Mouse (Mus musculus) limb, embryonic 10.5 days (tissue): Measurements from ENCODE around the gene Cdkal1. TPM values are rescaled to one million over a fixed set of nuclear protein-coding genes. Genes with fewer than 3 reads are reported as not detected.

Experiments used
- DNase-seq: peaks from one replicate; pipeline ENCODE4 v3.0.0-alpha.2; 2017; ENCODE audit warnings: low spot score
- H3K27ac ChIP-seq: fragments of 300-500 bp; sonication (generic); 2 replicates; pipeline ENCODE4 v1.5.1; 2016; ENCODE audit warnings: mild to moderate bottlenecking
- H3K27me3 ChIP-seq: fragments of 300-500 bp; sonication (generic); 2 replicates; pipeline ENCODE4 v1.6.1; 2016; ENCODE audit warnings: low read depth, mild to moderate bottlenecking; ENCODE audit not compliant: poor library complexity, severe bottlenecking
- H3K36me3 ChIP-seq: fragments of 300-500 bp; sonication (generic); 2 replicates; pipeline ENCODE4 v1.6.1; 2016; ENCODE audit warnings: mild to moderate bottlenecking, moderate library complexity
- H3K4me1 ChIP-seq: fragments of 300-500 bp; sonication (generic); 2 replicates; pipeline ENCODE4 v1.6.1; 2016
- H3K4me3 ChIP-seq: fragments of 300-500 bp; sonication (generic); 2 replicates; pipeline ENCODE4 v1.5.1; 2016; ENCODE audit warnings: mild to moderate bottlenecking, moderate library complexity
- H3K9me3 ChIP-seq: fragments of 300-500 bp; sonication (generic); replicated peaks from 2 replicates; pipeline ENCODE4 v1.6.1; 2016; ENCODE audit warnings: mild to moderate bottlenecking
- WGBS: fragments of 180-500 bp; shearing (Covaris S2); methylation state at CpG from one replicate; pipeline ENCODE4 v1.1.7; 2016; 5-methylcytosine and 5-hydroxymethylcytosine counted together
- polyA plus RNA-seq: library from polyadenylated mRNA; unstranded; fragments of >200 nt; fragmentation: Nextera tagmentation; extraction: Ambion mirVana; gene quantifications from 2 replicates; pipeline ENCODE4 v1.2.1, GENCODE M21; 2016

Gene Cdkal1
- polyA plus RNA-seq, 1 experiment from 2014 or later: 34.8 TPM

DNA sequence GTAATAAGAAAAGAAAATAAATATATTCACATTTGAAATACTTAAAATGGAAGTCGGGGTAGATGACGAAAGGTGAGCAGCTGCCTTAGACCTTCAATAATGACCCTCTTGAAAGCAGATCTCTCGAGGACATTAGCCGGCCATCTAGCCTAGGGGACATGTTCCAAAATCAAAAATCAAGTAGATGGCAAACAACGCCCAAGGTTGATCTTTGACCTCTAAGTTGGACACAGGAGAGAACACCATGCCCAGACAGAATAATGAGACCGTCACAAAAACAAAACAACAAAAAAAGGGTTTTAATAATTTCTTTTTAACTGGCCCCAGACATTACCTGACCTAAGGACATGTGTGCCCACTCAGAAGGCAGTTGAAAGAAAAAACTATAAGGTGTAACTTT lies 103.4 kb downstream of the Cdkal1 start:
- H3K4me1 ChIP-seq: peaks cover 5% of the 10 kb centered on the region
- WGBS: 87% methylated on average over 6 of the region's 6 CpGs
- no peak overlapping the region for H3K27ac ChIP-seq
- no peak for DNase-seq
- H3K36me3 ChIP-seq: no peaks in the 10 kb centered on the region; the same call in 1 of the 2 replicates
- no peak overlapping the region for H3K4me3 ChIP-seq
- H3K27me3 ChIP-seq: no peaks in the 10 kb centered on the region
- H3K9me3 ChIP-seq: no peaks in the 10 kb centered on the region

GRCm38 (mm10) chr13:29751201-29751600 lies 104.3 kb downstream of the Cdkal1 start:
- H3K4me3 ChIP-seq: no peak overlapping the region
- H3K4me1 ChIP-seq: peaks cover 13% of the 10 kb centered on the region
- DNase-seq: no peak
- no peaks in the 10 kb centered on the region for H3K27me3 ChIP-seq
- WGBS: over 99% methylated on average over 5 of the region's 5 CpGs
- no peaks in the 10 kb centered on the region; the same call in 1 of the 2 replicates for H3K36me3 ChIP-seq
- H3K27ac ChIP-seq: no peak overlapping the region
- no peaks in the 10 kb centered on the region for H3K9me3 ChIP-seq

DNA sequence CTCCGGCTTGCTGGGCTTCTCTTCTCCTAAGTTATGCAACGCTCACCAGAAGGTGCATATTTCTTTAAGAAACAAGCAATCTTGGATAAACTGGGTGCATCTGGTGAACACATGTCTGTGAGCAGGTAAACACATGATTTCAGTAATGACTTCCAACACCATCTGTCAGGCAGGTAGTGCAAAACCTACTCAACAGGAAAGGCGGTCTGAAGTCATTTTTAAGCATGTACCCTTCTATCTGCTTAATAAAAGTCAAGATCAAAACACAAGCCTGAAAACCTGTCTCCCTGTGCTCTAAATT lies 108.2 kb downstream of the Cdkal1 start:
- no peaks in the 10 kb centered on the region for H3K9me3 ChIP-seq
- no peak overlapping the region for H3K4me3 ChIP-seq
- no peak for DNase-seq
- H3K27ac ChIP-seq: peak overlapping the region; percentile 64; the same call in 1 of the 2 replicates
- WGBS: 72% methylated on average over 3 of the region's 3 CpGs
- H3K36me3 ChIP-seq: no peaks in the 10 kb centered on the region; the same call in 1 of the 2 replicates
- no peaks in the 10 kb centered on the region for H3K27me3 ChIP-seq
- peaks cover 27% of the 10 kb centered on the region for H3K4me1 ChIP-seq

DNA sequence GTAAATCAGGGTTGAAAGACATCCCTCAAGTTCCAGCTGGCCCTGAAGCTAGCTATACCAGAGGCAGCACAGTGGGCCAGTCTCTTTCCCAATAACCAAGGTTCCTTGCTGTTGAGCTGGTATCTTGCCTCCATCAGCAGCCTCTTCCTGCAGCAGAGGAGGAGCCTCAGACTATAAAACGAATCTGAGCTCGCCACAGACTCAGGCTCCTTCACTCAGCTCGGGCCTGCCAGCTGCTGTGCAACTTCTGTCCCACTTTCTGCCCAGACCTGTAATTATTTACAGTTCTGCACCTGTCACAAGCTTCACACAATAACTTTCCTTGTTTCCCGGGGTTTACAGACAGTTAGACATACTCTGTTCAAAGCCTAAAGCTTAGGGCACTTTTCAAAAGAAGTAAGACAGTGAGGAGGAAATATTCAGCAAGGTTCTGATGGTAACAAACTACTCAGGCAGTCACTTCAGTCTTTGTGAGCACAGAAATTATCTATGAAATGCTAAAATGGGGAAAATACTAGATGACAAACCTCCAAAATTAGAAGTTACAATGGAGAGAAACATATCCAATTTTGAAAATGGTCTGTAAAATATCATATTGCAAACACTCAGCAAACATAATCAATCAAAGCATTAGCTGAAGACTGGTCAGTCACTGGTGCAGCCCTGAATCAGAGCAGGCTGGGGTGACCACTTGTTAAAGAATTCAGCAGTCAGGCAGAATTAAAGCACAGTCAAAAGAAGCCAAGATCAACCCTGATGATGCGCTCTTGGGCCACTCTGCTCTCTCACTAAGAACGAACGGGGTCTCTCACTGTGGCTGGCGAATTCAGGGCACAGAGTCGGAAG lies 108.8 kb downstream of the Cdkal1 start:
- peak overlapping the region; percentile 64; the same call in 1 of the 2 replicates for H3K27ac ChIP-seq
- H3K4me3 ChIP-seq: no peak overlapping the region
- WGBS: 60% methylated on average over 9 of the region's 9 CpGs
- no peaks in the 10 kb centered on the region for H3K27me3 ChIP-seq
- no peaks in the 10 kb centered on the region; the same call in 1 of the 2 replicates for H3K36me3 ChIP-seq
- no peak for DNase-seq
- peaks cover 27% of the 10 kb centered on the region for H3K4me1 ChIP-seq
- H3K9me3 ChIP-seq: no peaks in the 10 kb centered on the region

GRCm38 (mm10) chr13:29745073-29745472 lies 110.4 kb downstream of the Cdkal1 start:
- 89% methylated on average over 2 of the region's 2 CpGs for WGBS
- no peaks in the 10 kb centered on the region for H3K9me3 ChIP-seq
- no peaks in the 10 kb centered on the region for H3K36me3 ChIP-seq
- DNase-seq: no peak
- no peaks in the 10 kb centered on the region for H3K27me3 ChIP-seq
- no peak overlapping the region for H3K4me3 ChIP-seq
- no peak overlapping the region for H3K27ac ChIP-seq
- peaks cover 27% of the 10 kb centered on the region for H3K4me1 ChIP-seq

DNA sequence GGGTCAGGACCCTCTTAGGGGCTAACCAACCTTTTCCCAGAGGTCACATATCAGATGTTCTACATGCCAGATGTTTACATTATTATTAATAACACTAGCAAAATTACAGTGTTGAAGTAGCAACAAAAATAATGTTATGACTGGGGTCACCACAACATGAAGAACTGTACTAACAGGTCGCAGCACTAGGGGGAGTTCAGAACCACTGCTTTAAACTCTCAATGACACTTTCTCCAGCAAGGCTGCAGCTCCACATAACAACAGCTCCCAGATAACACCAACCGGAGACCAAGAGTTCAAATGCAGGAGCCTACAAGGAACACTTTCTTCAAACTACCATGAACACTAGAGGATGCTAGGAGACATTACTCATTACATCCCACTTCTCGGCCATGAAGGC lies 111.3 kb downstream of the Cdkal1 start:
- Histone ChIP-seq H3K9me3 (no peaks in the 10 kb centered on the region), H3K36me3 (no peaks in the 10 kb centered on the region), H3K4me1 (peaks cover 27% of the 10 kb centered on the region), H3K27ac (no peak overlapping the region), H3K27me3 (no peaks in the 10 kb centered on the region), H3K4me3 (no peak overlapping the region)
- WGBS: 86% methylated on average over 3 of the region's 3 CpGs
- DNase-seq: no peak

DNA sequence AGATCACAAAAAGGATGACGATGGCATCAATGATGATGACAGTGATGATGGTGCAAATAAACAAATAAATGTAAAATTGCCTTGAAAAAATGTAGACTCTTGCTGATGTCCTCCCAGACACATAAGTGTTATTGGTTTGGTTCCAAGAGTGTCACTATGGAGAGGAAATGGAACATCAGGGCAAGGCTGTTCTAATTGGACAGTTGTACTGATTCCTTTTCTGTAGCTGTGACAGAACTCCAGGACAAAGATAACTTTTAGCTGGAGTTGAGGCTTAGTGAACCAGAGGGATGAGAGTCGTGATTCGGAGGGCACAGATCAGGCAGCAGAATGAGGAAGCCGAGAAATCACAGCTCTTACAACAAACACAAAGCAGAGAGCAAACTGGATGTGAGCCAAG lies 111.7 kb downstream of the Cdkal1 start:
- Histone ChIP-seq H3K27ac (no peak overlapping the region), H3K36me3 (no peaks in the 10 kb centered on the region), H3K4me1 (peaks cover 27% of the 10 kb centered on the region), H3K27me3 (no peaks in the 10 kb centered on the region), H3K4me3 (no peak overlapping the region), H3K9me3 (no peaks in the 10 kb centered on the region)
- no peak for DNase-seq
- 90% methylated on average over 4 of the region's 4 CpGs for WGBS

DNA sequence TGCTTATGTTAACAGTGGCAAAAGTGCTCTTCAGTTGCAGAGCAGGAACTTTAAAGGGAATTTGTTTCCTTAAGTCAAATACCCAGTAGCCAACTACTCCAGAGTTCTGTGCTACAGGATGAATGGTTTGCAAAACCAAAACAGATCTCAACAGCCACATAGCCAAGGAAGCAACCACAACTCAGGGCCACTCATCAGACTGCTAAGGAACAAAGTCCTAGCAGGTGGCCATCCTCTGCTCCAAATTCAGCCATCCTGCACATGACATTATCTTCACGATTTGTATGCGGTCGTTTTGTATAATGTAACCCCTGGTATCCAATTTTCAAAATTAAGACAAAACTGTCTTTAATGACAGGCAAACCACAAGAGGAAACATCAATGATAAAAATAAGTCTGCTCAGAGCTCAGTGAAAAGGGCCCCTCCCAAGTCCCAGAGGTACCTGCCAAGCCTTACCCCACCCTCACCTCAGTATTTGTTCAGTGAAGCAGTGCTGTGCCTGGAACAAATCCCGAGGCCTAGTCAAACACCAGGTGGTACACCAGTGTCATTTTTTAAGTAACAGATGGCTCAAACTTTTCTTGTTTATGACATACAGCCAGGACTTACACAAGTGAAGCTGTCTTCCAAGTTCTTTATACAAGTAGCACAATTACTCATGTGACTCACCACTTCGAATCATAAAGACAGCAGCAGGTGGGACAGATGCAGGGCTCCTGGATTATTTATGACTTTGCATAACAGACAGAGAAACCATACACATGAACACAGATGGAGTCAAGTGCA lies 117.6 kb downstream of the Cdkal1 start:
- no peak overlapping the region for H3K27ac ChIP-seq
- H3K27me3 ChIP-seq: no peaks in the 10 kb centered on the region
- H3K4me3 ChIP-seq: no peak overlapping the region
- H3K4me1 ChIP-seq: no peaks in the 10 kb centered on the region
- no peak for DNase-seq
- H3K36me3 ChIP-seq: no peaks in the 10 kb centered on the region
- WGBS: 93% methylated on average over 5 of the region's 5 CpGs
- H3K9me3 ChIP-seq: no peaks in the 10 kb centered on the region

GRCm38 (mm10) chr13:29734496-29734895 lies 121.0 kb downstream of the Cdkal1 start:
- Histone ChIP-seq H3K27ac (no peak overlapping the region), H3K4me1 (no peaks in the 10 kb centered on the region), H3K36me3 (no peaks in the 10 kb centered on the region), H3K4me3 (no peak overlapping the region), H3K9me3 (no peaks in the 10 kb centered on the region), H3K27me3 (no peaks in the 10 kb centered on the region)
- no peak for DNase-seq

DNA sequence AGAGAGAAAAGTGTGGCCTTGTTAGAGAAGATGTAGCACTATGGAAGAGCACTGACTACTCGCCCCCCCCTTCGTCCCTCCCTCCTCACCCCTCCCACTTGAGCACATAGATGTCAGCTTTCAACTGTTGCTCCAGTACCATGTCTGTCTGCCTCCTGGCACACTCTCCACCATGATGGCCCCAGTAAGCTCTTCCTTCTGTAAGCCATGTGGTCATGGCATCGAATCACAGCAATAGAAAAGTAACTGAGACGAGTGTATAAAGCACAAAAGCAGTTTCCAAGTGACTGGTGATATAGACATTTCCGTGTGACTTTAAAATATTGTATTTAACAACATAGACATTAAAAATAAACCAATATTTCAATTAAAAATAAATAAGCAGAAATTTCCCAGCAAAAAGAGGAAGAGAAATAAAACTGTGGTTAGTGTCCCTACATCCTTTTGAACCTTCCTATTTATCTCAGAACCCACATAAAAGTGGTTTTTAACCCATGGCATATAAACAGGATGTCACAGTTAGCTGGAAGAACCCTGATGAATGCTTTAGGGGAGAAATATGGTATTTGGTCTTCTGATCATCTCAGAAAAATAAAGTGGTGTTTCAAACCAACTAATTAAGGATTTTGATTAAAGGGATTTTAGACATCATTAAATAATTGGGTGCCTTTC lies 129.2 kb downstream of the Cdkal1 start:
- 89% methylated on average over 5 of the region's 5 CpGs for WGBS
- H3K27me3 ChIP-seq: no peaks in the 10 kb centered on the region
- H3K9me3 ChIP-seq: no peaks in the 10 kb centered on the region
- peaks cover 9% of the 10 kb centered on the region for H3K4me1 ChIP-seq
- DNase-seq: no peak
- no peaks in the 10 kb centered on the region for H3K36me3 ChIP-seq
- no peak overlapping the region for H3K4me3 ChIP-seq
- H3K27ac ChIP-seq: no peak overlapping the region

GRCm38 (mm10) chr13:29724855-29725254 lies 130.6 kb downstream of the Cdkal1 start:
- no peaks in the 10 kb centered on the region for H3K27me3 ChIP-seq
- no peaks in the 10 kb centered on the region for H3K9me3 ChIP-seq
- H3K27ac ChIP-seq: no peak overlapping the region
- DNase-seq: no peak
- WGBS: 78% methylated on average over 6 of the region's 6 CpGs
- no peaks in the 10 kb centered on the region for H3K36me3 ChIP-seq
- peaks cover 9% of the 10 kb centered on the region for H3K4me1 ChIP-seq
- no peak overlapping the region for H3K4me3 ChIP-seq

DNA sequence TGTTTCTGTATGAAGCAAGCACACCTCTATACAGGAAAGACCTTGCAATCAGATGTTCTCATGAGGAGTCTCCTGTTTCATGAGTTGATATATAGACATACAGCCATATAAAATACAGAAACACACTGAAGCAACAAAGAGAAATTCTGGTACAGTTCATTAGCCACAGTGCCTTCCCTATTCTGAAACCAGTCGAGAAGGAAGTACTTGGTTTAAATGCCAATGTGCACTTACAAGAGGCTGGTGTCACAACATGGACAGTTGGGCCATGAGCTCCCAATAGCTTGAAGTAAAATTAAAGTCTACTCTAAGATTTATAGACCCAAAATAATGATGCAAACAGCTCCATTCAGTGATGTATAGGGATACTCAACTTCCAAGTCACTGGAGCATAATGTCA lies 132.3 kb downstream of the Cdkal1 start:
- Histone ChIP-seq H3K36me3 (no peaks in the 10 kb centered on the region), H3K9me3 (no peaks in the 10 kb centered on the region), H3K4me1 (peaks cover 9% of the 10 kb centered on the region), H3K27me3 (no peaks in the 10 kb centered on the region), H3K4me3 (no peak overlapping the region), H3K27ac (no peak overlapping the region)
- WGBS: 83% methylated on average over 1 of the region's 1 CpGs
- no peak for DNase-seq

DNA sequence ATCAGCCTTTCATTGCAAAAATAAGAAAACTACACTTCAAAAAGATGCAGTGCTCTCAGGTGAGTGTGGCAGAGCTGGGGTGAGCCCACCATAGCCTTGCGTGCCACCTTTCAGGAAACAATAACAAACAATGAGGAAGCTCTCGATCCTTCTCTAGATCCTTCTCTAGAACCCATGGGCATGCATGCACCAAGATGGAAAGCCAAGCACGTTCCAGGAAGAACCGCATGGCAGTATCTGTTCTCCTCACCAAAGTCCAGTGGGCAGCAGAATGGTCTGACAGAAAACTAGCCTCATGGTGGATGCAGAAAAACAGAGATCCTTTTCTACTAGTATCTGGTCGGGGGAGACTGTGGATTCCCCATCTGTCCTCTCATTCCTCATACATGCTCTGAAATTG lies 134.3 kb downstream of the Cdkal1 start:
- peaks cover 15% of the 10 kb centered on the region for H3K4me1 ChIP-seq
- no peaks in the 10 kb centered on the region for H3K9me3 ChIP-seq
- no peaks in the 10 kb centered on the region for H3K36me3 ChIP-seq
- no peak overlapping the region for H3K27ac ChIP-seq
- 95% methylated on average over 5 of the region's 5 CpGs for WGBS
- H3K4me3 ChIP-seq: no peak overlapping the region
- no peaks in the 10 kb centered on the region for H3K27me3 ChIP-seq
- no peak for DNase-seq
